Mouse (Mus musculus): ENCODE data around the gene Abracl.
A peak's percentile ranks its signal among the peaks of the same experiment; 100 is the strongest.

The Abracl gene

DNA sequence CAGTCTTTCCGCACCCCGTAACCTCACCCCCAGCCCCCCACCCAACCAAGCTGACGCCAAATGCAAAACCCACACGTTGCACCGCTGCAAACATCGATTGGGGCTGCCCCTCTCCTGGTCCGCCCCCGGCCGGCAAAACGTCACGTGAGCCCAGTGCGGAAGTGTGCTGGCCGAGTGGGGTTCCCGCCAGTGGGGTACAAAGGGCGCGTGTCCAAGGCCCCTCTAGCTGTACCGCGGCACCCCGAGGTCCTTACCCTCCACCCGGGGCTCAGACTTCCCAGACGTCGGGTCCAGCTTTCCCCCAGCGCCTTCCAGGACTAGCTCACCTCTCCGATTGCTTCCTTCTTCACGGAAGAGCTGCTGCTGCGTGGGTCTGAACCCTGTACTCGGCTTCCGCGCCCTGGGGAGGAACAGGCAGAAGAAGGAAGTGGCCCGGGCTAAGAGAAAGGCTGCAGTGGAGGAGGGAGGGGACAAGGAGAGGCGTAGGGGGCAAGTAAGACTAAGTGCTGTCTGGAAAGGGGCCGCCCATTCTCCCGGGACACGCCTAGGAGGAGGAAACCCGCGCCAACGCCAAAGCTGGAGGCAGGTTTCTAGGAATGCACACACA, at the start of gene Abracl:
Abracl (minus strand) TSS at position 548 of the 607 bp plus-strand sequence.
- peak; percentile 86 to 88 for DNase-seq

DNA sequence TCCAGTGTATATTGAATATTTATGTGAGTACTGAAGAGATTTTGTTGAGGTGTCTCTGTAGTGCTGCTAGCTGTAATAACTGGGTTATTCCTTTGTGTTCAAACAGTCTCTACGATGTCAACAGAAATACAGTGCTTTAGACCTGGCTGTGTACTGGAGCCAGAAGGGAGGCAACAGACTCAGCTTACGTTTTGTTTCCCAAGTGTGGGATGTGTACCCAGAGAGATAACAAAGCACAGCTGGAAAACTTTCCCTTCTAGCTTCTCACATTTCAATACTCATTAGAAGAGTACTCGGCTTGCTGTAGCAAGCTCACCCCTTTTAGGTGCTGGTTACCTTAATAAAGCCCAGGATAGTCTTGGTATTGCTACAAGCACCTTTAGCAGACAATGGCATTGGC, 49.8 kb upstream of the Abracl start:
- DNase-seq, result no peak

DNA sequence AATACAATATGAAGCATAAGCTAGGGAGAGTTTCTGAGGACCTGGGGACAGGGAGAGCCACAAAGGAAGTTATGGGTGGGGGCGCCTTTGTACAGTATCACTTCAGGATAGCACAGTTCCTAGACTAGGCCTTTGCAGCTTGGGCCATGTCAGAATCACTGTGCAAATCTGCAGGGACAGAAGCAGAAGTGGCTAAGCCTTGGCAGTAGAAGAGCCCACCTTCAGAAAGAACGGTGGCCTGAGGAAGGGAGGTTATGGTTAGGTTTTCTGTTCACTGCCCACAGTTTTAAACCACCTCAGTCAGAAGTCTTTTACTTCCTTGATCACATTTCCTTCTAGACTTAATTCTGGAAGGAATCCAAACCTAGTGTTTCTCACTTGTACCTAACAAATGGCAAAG, 47.5 kb upstream of the Abracl start:
- DNase-seq, result no peak

DNA sequence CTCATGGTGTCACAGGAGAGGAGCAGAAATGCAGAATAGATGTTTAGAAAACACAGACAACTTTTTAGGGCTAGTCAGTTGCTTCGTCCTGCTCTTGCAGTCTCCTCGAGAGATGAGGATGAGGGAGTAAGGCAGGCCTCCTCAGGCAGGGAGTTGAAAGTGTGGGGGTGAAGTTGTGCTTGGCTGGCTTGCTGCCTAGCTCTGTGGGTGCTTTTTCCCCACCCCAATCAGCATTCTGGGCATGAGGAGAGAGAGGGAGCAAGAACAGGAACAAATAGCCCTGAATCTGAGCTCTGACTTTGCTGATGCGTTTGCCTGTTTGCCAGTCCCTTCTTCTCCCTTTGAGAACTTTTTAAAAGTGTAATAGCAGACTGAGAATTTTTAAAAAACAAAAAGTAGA, 47.1 kb upstream of the Abracl start:
- no peak for DNase-seq

DNA sequence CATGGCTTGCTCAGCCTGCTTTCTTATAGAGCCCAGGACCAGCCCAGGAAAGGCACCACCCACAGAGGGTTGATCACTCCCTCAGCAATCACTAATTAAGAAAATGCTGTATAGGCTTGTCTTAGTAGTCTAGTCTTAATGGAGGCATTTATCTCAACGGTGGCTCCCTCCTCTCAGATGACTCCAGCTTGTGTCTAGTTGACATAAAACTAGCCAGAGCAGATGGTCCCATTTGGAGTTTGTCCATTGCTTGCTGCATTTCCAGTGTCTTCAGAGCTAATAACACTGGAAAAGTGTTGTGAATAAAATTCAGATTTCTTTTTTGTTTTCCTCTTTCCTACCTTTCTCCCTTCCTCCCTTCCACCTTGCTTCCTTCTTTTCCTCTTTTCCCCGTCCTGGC, 46.5 kb upstream of the Abracl start:
- no peak for DNase-seq

DNA sequence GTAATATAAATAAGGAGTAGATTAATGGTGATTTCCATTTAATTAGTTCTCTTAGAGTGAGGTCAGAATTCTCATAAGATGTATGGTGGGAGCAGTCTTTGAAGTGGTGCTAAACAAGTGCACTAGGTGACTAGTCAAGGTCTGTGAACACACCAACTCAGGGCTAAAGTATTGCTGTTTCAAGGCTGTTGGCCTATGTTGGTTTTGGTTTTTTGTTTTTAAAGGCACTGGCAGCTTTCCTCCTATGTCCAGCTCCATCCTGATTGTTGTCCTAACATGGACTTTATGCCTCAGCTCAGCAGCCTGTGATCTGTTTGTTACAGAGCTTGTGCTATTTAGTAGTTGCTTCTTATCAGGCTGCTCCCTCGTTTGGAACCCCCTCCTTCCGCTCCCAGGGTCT, 45.8 kb upstream of the Abracl start:
- DNase-seq, result no peak

DNA sequence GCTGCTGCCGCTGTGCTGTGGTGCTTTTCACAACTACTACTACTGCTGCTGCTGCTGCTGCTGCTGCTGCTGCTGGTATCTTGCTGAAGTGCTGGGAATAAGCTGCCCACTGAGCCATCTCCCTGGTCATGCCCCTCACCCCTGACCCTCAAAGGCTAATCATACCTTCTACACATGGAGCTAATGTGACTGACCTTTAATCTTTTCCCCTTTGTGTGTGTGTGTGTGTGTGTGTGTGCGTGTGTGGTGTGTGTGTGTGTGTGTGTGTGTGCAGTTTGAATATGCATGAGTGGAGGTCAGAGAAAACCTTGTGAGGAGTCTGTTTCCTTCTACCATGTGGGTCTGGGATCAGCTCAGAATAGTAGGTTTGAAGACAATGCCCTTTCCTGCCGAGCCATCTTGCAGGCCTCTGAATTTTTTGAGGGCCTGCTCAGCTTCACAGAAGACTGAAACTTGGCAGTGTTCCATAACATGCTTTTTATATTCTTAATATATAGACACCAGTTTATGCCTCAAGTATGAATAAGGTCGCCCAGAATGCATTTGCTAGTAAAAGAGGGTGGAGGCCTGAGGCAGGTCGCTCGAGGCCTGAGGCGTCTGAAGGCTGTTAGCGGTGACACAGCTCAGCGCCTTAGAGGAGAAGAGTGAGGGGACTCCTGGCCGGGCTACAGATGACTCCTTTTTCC, 44.8 kb upstream of the Abracl start:
- DNase-seq, result no peak

DNA sequence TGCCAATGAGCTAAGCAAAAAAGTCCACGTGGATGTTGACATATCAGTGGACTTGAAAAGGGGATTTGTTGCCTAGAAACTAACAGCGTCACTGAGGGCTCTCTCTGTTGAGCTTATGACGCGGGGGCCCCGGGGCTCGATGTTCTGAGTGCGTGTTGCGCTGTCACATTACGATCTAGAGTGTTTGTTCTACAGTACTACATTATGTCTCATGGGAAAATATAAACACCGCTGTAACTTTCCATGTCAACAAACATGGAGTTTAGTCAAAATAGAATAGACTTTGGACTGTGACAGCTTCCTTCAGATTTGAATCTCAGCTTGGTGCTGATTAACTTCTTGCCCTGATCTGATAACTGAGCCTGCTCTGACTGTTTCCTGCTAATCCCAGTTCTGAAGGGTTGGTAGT, 42.9 kb upstream of the Abracl start:
- no peak for DNase-seq

DNA sequence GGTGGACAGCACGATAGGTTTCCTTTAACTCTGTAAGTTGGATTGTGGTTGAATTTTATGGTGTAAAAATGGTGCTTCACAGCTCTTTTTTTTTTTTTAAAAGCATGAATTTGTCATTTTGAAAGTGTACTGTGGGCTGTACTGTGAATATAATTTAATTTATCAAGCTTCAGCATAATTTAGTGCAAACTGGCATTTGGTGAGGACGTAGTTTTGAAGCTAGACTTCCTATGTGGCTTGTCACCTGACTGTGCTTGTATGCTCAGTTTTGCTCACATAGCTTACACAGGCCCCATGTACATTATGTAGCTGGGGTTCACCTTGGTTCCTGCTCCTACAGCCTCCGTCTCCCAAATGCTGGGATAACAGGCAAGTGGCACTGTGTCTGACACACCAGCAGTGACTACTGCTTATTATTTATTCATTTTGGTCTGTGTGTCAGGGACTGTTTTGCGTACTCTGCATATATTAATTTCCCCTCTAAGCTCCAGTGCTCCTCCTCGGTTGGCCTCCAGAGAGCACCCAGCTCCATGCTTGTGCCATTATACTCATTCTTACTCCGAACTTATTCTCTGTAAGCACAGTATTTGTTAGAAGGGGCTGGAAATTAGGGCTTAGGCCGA, 41.6 kb upstream of the Abracl start:
- no peak for DNase-seq

DNA sequence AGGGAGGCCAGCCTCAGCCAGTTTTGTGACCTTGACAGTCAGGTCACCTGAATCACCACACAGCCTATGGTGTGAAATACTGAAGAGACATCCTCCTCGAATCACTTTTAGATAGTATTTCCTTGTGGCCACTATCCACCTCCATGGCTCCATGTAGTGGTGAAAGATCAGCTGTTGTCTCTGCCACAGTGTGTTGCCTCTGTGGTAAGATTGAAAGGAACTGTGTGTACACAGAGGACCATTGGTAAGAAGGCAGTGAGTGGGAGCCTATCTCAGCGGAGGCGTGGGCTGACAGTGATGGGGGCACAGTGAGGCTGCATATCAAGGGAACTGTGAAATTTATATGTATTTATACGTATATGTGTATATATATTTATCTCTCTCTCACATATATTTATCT, 38.4 kb upstream of the Abracl start:
- DNase-seq, result no peak

DNA sequence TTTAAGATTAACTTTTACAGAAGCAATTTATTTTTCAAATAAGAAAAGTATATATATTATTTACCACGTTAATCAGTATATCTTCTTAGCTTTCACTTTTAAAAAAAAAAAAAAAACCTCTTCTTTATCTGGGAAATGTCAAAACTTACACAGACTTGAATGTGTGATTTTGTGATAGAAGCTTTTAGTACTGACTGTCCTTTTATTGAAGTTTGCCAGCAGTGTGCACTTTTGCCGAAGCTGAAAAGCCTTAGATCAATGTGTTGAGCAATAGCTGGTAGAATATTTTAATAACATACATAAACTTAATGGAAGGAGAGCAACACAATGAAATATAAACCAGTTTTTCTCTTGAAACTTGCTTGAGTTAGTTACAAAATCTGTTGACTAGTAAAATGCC, 37.7 kb upstream of the Abracl start:
- no peak for DNase-seq

DNA sequence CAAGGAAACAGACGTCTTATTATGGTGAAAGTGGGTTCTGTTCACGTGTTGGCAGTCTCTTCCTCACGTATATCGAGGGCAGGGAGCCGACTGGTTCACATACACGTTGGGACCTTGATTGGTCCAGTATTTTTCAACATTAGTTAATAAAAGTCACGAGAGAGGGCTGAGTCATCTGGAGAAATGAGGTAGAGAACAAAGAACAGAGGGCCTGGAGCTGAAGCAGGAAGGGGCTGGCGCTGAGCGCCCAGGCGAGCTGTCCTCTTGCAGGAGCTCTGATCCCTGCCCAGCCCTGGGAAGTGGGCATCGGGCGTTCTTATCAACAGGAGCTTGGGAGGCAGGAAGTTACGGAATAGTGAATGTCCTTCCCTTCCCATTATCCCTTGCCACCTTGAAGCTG, 36.7 kb upstream of the Abracl start:
- DNase-seq, result peak; percentile 47 to 67

DNA sequence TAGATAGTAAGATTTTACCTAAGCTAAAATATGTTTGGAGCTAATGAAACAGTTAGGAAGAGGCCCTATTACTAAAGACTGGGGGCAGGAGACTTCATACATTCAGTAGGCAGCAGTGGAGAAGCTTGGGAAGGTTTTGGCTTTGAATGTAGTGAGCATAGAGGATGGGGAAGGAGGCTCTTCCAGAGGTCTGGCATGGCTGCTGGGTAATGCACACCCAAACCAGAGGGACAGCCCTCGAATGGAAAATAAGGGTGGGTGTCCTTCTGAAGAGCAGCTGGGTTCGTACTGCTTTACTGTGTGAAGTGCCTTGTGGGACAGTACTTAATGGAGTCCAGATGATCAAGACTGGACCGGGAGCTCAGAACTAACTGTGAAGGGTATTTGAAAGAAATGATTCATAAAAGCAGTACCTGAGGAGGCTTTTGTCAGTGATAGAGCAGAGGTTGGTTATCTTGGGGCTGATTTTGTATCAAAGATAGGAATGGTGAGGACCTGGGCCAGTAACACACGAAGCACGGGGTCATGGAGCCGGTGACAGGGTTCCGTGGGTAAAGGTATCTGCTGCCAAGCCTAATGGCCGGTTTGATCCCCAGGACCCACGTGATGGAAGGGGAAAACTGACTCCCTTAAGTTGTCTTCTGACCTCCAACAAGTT, 35.7 kb upstream of the Abracl start:
- DNase-seq, result no peak

DNA sequence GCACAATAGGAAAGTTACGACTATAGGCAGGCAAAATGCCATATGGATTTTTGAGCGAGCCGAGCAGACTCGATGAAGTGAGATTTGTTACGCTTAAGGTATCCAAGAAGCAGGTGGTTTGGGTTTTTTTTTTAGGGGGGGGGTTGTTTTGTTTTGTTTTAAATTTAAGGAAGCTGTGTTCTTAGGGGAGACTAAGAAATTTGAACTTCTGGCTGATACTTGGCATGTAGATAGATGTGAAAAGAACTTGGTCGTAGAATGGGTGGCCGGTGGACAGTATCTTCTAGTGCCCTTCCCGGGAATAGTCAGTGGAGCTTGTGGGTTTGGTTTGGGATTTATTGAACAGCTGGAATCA, 33.3 kb upstream of the Abracl start:
- no peak for DNase-seq

DNA sequence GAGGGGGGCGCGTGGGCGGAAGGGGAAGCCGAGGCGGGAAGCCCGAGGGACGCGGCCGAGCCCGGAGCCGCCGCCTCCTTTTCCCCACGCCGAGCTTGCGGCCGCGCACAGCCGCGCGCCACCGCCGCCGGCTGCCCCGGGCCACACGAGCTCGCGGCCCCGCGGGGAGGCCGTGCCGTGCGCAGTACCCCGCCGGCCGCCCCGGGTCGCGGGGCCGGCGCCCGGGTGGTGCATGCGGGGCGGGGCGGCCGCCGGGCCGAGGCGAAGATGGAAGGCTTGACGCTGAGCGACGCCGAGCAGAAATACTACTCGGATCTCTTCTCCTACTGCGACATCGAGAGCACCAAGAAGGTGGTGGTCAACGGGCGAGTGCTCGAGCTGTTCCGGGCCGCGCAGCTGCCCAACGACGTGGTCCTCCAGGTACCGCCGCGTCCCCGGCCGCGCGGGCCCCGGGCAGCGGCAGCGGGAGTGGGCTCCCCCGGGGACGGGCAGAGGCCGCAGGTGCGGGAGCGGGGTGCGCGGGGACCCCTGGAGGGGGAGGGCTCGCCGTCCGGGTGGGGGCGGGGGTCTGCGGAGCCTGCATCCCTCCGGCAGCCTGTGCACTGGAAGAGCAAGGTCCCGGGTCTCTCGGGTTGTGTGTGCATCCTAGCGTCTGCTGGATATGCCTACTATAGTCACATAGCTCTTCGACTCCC, 32.8 kb upstream of the Abracl start, which contains the start of gene Reps1:
Reps1 (plus strand) TSS at position 166 of the 695 bp plus-strand sequence.
- DNase-seq, result peak in 1 of 2 experiments; percentile 50

DNA sequence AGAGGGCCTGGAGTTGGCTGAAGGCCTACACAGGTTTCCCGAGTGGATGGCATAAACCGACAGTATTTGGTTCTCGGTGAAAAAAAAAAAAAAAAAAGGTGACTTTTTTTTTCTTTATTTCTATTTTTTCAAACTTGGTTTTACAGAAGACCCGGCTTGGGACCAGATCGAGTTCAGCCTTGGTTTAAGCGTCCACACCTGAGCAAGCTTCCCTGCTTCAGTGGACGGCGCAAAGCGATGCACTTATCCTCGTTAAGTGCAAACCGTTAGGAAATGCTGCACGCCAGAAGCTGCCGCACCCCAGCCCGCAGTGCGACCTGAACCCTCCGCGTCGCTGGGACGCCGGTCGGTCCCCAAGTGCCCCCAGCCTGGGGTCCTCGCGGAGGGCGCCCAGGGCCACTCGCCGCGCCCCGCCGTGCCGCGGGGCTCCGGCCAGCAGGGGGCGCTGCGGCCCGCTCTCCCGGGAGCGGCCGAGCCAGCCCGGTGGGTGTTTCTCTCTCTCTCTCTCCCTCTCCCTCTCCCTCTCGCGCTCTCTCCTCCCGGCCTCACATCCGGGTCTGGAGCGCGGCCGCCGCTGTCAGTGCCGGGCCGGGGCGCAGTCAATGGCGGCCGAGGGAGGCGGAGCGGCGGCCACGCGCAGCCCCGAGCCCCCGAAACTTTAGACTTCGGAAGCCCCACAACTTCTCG, 32.1 kb upstream of the Abracl start:
- peak; percentile 87 to 92 for DNase-seq

DNA sequence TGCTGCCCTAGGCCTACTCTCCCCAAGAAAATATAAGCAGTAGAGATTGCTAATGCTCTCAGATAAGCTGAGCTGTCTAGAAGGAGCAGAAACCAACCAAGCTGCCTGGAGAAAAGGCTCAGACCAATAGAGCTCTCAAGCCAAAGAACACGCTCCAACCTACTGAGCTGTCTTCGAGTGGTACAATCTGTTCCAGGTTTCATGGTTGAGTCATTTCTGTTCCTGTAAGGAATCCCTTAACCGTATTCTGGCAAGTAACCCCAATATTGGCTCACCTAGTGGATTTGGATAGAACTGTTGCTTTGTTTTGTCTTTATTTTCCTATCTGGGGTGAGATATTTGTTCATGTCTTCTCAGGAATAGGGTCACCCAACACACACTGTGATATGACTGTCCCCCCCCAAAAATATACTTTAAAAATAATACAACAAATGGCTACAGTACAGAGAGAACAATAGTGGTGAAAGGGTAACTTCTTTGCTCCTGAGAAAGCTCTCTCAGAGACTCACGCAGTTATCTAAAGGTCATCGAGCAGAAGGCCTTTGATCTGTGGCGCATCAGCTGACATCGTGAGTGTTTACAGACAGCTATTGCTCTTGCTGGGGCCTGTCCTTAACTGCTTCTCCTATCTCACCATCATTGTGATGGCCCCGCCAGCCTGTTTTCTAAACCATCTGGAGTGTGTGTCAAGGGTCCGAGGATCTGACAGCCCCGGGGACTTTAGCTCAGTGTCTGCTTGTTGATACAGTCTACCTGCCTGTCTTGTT, 24.5 kb upstream of the Abracl start:
- DNase-seq, result no peak

DNA sequence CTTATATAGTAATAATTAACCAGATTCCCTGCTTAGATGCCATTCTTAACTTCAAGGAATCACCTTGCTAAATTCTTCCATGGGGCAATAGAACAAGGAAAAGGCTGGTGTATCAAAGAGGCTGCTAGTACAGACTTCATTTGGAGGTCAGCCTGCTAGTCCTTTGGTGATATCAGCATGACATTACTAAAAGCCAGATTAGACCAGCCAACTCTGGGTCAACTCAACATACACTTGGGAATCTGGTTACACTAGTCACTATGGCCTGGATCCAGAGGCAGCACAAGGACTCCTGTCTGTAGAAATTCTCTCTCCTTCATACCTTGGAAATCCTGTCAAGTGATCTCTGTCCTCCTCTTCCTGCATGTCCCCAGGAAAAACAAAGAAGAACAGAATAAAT, 23.3 kb upstream of the Abracl start:
- DNase-seq, result no peak

DNA sequence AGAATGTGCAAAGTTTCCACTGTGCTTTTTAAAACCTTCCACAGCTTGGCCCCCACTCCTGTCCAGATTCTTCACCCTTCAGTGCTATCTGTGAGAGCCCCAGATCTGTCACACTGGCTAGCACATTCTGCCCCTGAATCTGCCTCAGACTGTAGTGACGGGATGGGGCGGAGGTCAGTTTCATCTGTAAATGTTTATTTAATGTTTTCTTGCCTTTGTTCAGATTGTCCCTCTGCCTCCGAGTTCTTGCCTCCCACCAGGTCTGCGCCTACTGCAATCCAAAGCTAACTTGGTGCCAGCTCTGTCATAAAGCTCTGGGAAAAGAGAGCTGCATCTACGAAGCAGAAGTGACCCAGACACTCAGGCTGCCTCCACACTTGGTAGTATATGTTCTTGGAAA, 13.8 kb upstream of the Abracl start:
- DNase-seq, result peak in 1 of 2 experiments; percentile 32

DNA sequence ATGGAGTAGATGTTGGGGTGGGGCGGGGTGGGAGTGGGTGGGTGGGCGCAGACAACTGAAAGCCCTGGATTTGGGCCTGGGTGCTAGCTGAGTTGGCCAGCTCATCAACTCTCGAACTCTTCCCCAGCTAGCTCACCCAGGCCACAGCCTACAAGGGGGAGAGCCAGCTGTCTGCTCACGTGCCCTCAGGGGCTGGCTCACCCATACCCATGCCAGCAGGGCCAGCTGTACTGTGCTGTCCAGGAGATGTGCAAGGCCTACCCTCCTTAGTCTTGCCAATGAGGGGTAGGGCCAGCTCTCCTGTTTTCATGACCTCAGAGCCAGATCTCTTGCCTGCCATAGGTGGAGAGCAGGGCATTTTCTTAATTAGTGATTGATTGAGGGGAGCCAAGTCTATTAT, 11.3 kb upstream of the Abracl start:
- no peak for DNase-seq

DNA sequence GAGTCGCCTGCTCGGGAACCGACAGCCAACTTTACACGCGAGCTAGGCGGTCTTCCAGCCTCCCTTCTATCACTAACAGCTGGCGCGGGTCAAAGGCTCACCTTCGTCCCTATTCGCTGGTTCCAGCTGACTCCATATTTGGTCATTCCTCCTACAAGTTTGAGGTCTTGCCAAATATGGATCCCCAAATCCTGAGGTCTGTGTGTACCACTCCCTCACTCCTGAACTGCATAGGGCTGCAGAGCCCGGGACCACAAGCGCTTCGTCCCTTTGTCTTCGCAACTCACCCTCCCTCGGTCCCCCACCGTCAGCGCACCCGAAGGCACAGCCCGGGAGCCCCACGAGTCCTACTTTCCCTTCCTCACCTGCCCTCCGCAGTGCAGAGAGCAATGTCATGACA, 776 bp downstream of the Abracl start:
- DNase-seq, result peak; percentile 84 to 90

All from lung, postnatal 4 days (tissue).